Mouse (Mus musculus) hematopoietic stem cell, adult 5-6 weeks (primary cell): Measurements from ENCODE around the gene Oog4. TPM values are rescaled to one million over a fixed set of nuclear protein-coding genes. Genes with fewer than 3 reads are reported as not detected.
"Not testable (repeated sequence)": the region's sequence is repeated elsewhere in the genome, so short reads cannot be mapped to it uniquely, and the experiment has no call there.

Source experiments
- ATAC-seq, 2 experiments: fragments of 125-278 bp in 1 of 2; replicated peaks in 1 of 2; 2 replicates each; pipeline ENCODE4 v1.8.0; 2016 to 2017; ENCODE audit warnings: inconsistent platforms in 2 of 2, mild to moderate bottlenecking in 2 of 2, moderate number of reproducible peaks in 2 of 2, low read depth in 1 of 2, moderate TSS enrichment in 1 of 2; ENCODE audit not compliant: low FRiP score in 2 of 2, poor library complexity in 2 of 2, severe bottlenecking in 2 of 2, insufficient read depth in 1 of 2, low TSS enrichment in 1 of 2
- total RNA-seq: library from RNA; stranded (forward); fragments of 172-1452, 232-1000 nt; gene quantifications from 2 replicates; pipeline ENCODE4 v1.2.3, GENCODE M21; 2017

The Oog4 gene
- not detected in 2 replicates for total RNA-seq

GRCm38 (mm10) chr4:143450224-143450623 is at the start of gene Oog4:
Gene Oog4, minus strand, starts transcription at chr4:143450324.
- no peak for ATAC-seq

- not testable (repeated sequence) for ATAC-seq
Measured at GRCm38 (mm10) chr4:143426770-143427169, 23.4 kb downstream of the Oog4 start.

- no peak for ATAC-seq
Measured at GRCm38 (mm10) chr4:143414121-143414520, 36.0 kb downstream of the Oog4 start.

- ATAC-seq = no peak
Measured at GRCm38 (mm10) chr4:143413621-143414020, 36.5 kb downstream of the Oog4 start.

DNA sequence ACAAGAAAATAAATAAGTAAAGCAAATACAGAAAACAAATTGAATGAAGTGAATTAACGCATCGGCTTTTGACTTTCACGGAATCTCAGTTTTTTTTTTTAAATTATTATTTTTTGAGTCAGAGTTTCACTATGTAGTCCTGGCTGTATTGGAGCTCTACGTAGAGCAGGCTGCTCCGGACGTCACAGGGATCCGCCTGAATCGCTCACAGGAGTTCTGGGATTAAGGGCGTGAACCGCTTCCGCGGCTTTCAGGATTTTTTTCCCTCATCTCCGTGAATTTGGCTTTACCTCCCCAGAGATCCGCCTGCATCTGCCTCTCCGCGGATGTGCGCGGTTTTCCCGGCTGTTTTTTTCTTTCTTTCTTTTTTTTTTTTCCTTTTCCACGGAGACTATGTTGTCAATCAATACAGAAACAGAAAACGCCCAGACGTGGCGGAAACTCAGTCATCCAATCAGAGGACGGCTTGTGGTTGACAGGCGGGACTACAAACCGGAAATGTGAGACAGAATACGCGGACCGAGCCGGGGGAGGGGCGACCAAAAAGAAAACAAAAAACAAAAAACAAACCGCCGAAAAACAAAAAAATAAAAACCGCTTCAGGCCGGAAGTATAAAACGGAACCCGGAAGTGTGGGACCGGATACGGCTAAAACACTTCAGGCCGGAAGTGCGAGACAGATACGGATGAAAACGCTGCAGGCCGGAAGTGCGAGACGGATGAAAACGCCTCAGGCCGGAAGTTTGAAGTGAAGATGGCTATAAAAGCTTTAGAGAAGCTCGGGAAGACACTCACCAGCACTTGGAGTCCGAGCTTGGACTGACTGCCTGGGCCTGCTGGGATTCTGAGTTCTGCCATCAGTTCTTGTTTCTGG is 37.7 kb downstream of the Oog4 start, which contains the start of gene Pramef8:
Pramef8 (plus strand) TSS at position 208 of the 874 bp plus-strand sequence.
- peak; percentile 96 to 97 for ATAC-seq

GRCm38 (mm10) chr4:143411566-143412218 is 38.4 kb downstream of the Oog4 start:
- no peak for ATAC-seq

GRCm38 (mm10) chr4:143394181-143394580 is 55.9 kb downstream of the Oog4 start, which contains the start of gene Pramel1:
Gene Pramel1, plus strand, starts transcription at chr4:143394428.
- no peak for ATAC-seq

- peak; percentile 94 to 96 for ATAC-seq
Measured at GRCm38 (mm10) chr4:143388955-143389702, 61.0 kb downstream of the Oog4 start.

Other genes starting within 250 kb of the Oog4 start
- 18.0 and 19.9 TPM in 2 replicates for gene Prdm2, start 237.3 kb downstream of the Oog4 start, total RNA-seq
- gene Pdpn, start 150.8 kb downstream of the Oog4 start, total RNA-seq = not detected in 2 replicates
- gene Lrrc38, start 100.6 kb downstream of the Oog4 start, total RNA-seq = not detected in 2 replicates
- gene Pramel1, start 55.9 kb downstream of the Oog4 start, total RNA-seq = not detected in 2 replicates
- gene Pramef8, start 37.9 kb downstream of the Oog4 start, total RNA-seq = 12.6 and 14.8 TPM in 2 replicates
- not detected in 2 replicates for gene Gm13043, start 61.0 kb upstream of the Oog4 start, total RNA-seq
- not detected in 2 replicates for gene Gm13040, start 85.6 kb upstream of the Oog4 start, total RNA-seq
- gene BC080695, start 101.4 kb upstream of the Oog4 start, total RNA-seq = not detected in 2 replicates
- gene Gm13057, start 101.4 kb upstream of the Oog4 start, total RNA-seq = not detected in 2 replicates
- not detected in 2 replicates for gene Gm13083, start 164.7 kb upstream of the Oog4 start, total RNA-seq
- gene Gm13088, start 206.9 kb upstream of the Oog4 start, total RNA-seq = not detected in 2 replicates